10 mouse cellular contexts compared by ENCODE assay signal in the genomic region with DNA sequence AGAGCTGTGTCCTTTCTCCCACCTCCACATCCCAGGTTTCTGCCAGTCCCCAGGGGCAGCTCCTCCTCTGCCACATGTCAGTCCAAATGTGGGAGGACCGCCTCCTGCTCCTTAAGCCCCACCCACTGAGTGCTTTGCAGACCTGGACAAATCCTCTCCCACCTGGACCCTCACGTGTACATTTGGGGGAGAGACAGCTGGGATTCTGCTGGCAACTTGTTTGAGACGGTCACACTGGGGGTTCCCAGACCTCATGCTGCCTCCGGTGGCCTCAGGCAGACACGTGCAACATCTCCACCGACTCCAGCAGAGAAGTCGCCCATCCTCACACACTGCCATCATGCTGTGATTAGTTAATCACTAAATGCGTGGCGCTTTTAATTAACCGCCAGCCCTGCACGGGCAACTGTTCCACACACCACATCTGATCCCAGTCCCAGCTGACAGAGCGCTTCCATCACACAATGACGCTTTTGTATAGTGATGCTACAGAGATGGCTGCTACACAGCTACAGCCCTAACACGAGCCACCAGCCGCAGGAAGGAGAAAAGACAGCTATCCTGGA. TPM values are rescaled to one million over a fixed set of nuclear protein-coding genes. Genes with fewer than 3 reads are reported as not detected.
DNase-seq lines count a peak whose midpoint lies in the region; ATAC-seq lines count a peak whose summit lies in the region.
"Had no signal": no experiment of that assay in that cellular context is flagged by ENCODE, and none has a peak within 500 bp of the region (broad histone marks: within the 10 kb centered on the region; RNA-seq: fewer than 3 reads in every experiment).

No protein-coding gene starts in this region.

- ATAC-seq in frontal cortex, adult (ENCODE audit: low TSS enrichment) = peak; percentile 65

- DNase-seq in embryo, embryonic 10.5 days (ENCODE audit: low spot score) = peak; percentile 5
- no peak for DNase-seq in embryo, embryonic 10 days (ENCODE audit: low spot score)
- DNase-seq in left cerebral cortex, adult 11 months (ENCODE audit: low spot score) = peak; percentile 9
- DNase-seq in right cerebral cortex, adult 2 months (ENCODE audit: low spot score in 2 of 2) = peak; percentile 18 to 21
- DNase-seq in ovary, postnatal 36 days (ENCODE audit: low spot score) = no peak
- DNase-seq in kidney, adult 18-20 months = no peak
- DNase-seq in adrenal gland, adult 2 months = no peak

RNA-seq across cellular contexts. Expression of a gene that starts 23.7 kb away (rescaled TPM):
- total RNA-seq in adrenal gland, adult 2 months (2021) = not detected
- not detected in 2 replicates for polyA plus RNA-seq in adrenal gland, adult 2 months (2012; rRNA removed)
- polyA plus RNA-seq: kidney, postnatal 0 days; myocyte had no signal

Comparison
In these comparisons a context has a peak if more than half of its experiments do, and no peak if none do; other contexts are left out.
1. DNase-seq: peak in embryo, embryonic 10.5 days (single experiment), left cerebral cortex, adult 11 months (single experiment) and right cerebral cortex, adult 2 months (2 of 2); none in embryo, embryonic 10 days (single experiment), ovary, postnatal 36 days (single experiment), kidney, adult 18-20 months (single experiment) and adrenal gland, adult 2 months (single experiment).